In the genomic region with DNA sequence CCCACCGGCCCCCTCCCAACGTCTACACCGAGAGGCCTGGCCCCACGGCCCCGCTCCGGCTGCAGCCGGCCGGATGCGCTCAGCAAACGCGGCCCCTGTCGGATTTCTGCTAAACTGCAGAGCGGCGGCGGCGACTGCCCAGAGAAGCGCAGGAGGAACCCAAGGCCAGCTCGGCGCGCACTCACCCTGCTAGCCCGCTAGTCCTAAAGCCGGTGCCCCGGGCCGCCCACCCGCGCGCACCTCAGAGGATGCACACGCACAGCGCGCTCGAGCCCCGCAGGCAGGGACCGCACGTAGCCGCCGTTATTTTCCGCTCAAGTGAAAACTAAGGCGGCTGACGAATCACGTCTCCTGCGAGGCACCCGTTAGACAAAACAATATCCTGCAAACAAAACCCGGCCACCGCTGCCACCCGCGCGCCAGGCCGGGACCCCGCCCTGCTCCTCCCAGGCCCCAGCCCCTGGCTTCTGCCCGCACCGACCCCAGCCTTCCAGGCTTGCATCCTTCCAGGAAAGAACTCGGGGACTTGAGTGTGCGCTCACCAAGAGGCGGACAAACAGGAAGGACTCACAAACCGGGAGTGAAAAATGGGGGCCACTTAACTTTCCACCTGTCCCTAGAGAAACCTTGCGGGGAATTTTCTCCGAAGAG, we compare ENCODE assay signal across 9 mouse cellular contexts. TPM values are rescaled to one million over a fixed set of nuclear protein-coding genes. Genes with fewer than 3 reads are reported as not detected.
DNase-seq lines count a peak whose midpoint lies in the region; ATAC-seq lines count a peak whose summit lies in the region.
"Had no signal": no experiment of that assay in that cellular context is flagged by ENCODE, and none has a peak within 500 bp of the region (broad histone marks: within the 10 kb centered on the region; RNA-seq: fewer than 3 reads in every experiment).

No protein-coding gene starts in this region.

- WGBS in forebrain, embryonic 11.5 days, result under 1% methylated on average over 57 of the region's 57 CpGs
- WGBS in heart, embryonic 14.5 days, result under 1% methylated on average over 57 of the region's 57 CpGs
- under 1% methylated on average over 57 of the region's 57 CpGs for WGBS in liver, embryonic 15.5 days (ENCODE audit: insufficient replicate concordance)
- under 1% methylated on average over 57 of the region's 57 CpGs for WGBS in neural tube, embryonic 14.5 days

- peaks cover 11% of the 10 kb centered on the region; the same call in 1 of the 2 replicates for H3K4me1 ChIP-seq in forebrain, embryonic 11.5 days (replicated peaks; ENCODE audit: control insufficient read depth, insufficient read depth, low read length)
- H3K4me1 ChIP-seq in heart, embryonic 14.5 days (ENCODE audit: control insufficient read depth in 2 of 2, insufficient read depth in 2 of 2, low read length in 2 of 2), result peaks cover 9 to 12% of the 10 kb centered on the region in 2 experiments
- no peaks in the 10 kb centered on the region for H3K4me1 ChIP-seq in liver, embryonic 15.5 days (replicated peaks)
- peaks cover 17% of the 10 kb centered on the region for H3K4me1 ChIP-seq in neural tube, embryonic 14.5 days (ENCODE audit: control insufficient read depth, insufficient read depth, low read length)

- H3K36me3 ChIP-seq in forebrain, embryonic 11.5 days (ENCODE audit: control insufficient read depth, insufficient read depth, low read length), result no peaks in the 10 kb centered on the region
- no peaks in the 10 kb centered on the region for H3K36me3 ChIP-seq in heart, embryonic 14.5 days (ENCODE audit: control insufficient read depth, insufficient read depth, low read length)
- no peaks in the 10 kb centered on the region for H3K36me3 ChIP-seq in liver, embryonic 15.5 days (replicated peaks)
- H3K36me3 ChIP-seq in neural tube, embryonic 14.5 days (ENCODE audit: control insufficient read depth, insufficient read depth, low read length), result no peaks in the 10 kb centered on the region

- ATAC-seq in forebrain, embryonic 11.5 days (replicated peaks; ENCODE audit: low FRiP score), result peak; percentile 74
- peak; percentile 65; the same call in 1 of the 2 replicates for ATAC-seq in heart, embryonic 14.5 days (ENCODE audit: insufficient number of reproducible peaks, insufficient read depth, low FRiP score, low read depth)
- no peak for ATAC-seq in liver, embryonic 15.5 days (ENCODE audit: insufficient read depth)
- ATAC-seq in neural tube, embryonic 14.5 days (ENCODE audit: low read depth), result peak; percentile 77

- H3K9ac ChIP-seq in forebrain, embryonic 11.5 days (ENCODE audit: low read length), result peak overlapping the region; percentile 79
- H3K9ac ChIP-seq in heart, embryonic 14.5 days (ENCODE audit: low read length), result peak overlapping the region; percentile 77
- no peak overlapping the region for H3K9ac ChIP-seq in liver, embryonic 15.5 days
- H3K9ac ChIP-seq in neural tube, embryonic 14.5 days (replicated peaks; ENCODE audit: low read depth, low read length), result peak overlapping the region; percentile 72

- H3K4me2 ChIP-seq in forebrain, embryonic 11.5 days (ENCODE audit: low read depth, low read length, severe bottlenecking), result peak overlapping the region; percentile 98
- H3K4me2 ChIP-seq in heart, embryonic 14.5 days (ENCODE audit: low read length), result peak overlapping the region; percentile 94
- peak overlapping the region; percentile 57 for H3K4me2 ChIP-seq in liver, embryonic 15.5 days
- peak overlapping the region; percentile 96 for H3K4me2 ChIP-seq in neural tube, embryonic 14.5 days (ENCODE audit: low read depth, low read length)

- DNase-seq in left cerebral cortex, adult 18-20 months (ENCODE audit: low spot score in 2 of 2), result peak; percentile 72 to 74
- no peak for DNase-seq in left cerebral cortex, adult 11 months (ENCODE audit: low spot score)
- DNase-seq in forebrain, embryonic 11.5 days (ENCODE audit: low spot score), result peak; percentile 96
- peak; percentile 70 for DNase-seq in kidney, postnatal 14 days
- DNase-seq in thymus, postnatal 36 days, result peak; percentile 16 to 23

- no peaks in the 10 kb centered on the region for H3K9me3 ChIP-seq in forebrain, embryonic 11.5 days (ENCODE audit: control insufficient read depth, low read length)
- no peaks in the 10 kb centered on the region for H3K9me3 ChIP-seq in heart, embryonic 14.5 days (ENCODE audit: control insufficient read depth, low read length)
- no peaks in the 10 kb centered on the region for H3K9me3 ChIP-seq in liver, embryonic 15.5 days (replicated peaks)
- no peaks in the 10 kb centered on the region for H3K9me3 ChIP-seq in neural tube, embryonic 14.5 days (ENCODE audit: control insufficient read depth, low read length)

- H3K27me3 ChIP-seq in forebrain, embryonic 11.5 days (ENCODE audit: control insufficient read depth, insufficient read depth, low read length), result peaks cover 7% of the 10 kb centered on the region
- peaks cover 74% of the 10 kb centered on the region for H3K27me3 ChIP-seq in heart, embryonic 14.5 days (ENCODE audit: control insufficient read depth, insufficient read depth, low read length)
- peaks cover 93% of the 10 kb centered on the region for H3K27me3 ChIP-seq in liver, embryonic 15.5 days
- no peaks in the 10 kb centered on the region for H3K27me3 ChIP-seq in neural tube, embryonic 14.5 days (ENCODE audit: control insufficient read depth, insufficient read depth, low read length)

- H3K4me3 ChIP-seq in forebrain, embryonic 11.5 days (ENCODE audit: low read depth, low read length), result peak overlapping the region; percentile 55
- H3K4me3 ChIP-seq in heart, embryonic 14.5 days (ENCODE audit: control insufficient read depth in 1 of 2, insufficient read depth in 1 of 2, low read depth in 1 of 2, low read length in 2 of 2), result peak overlapping the region; percentile 65 to 70
- H3K4me3 ChIP-seq in liver, embryonic 15.5 days (replicated peaks), result peak overlapping the region; percentile 32
- peak overlapping the region; percentile 65 for H3K4me3 ChIP-seq in neural tube, embryonic 14.5 days (ENCODE audit: low read depth, low read length)

- peak overlapping the region; percentile 93 for H3K27ac ChIP-seq in forebrain, embryonic 11.5 days (ENCODE audit: low read depth, low read length)
- peak overlapping the region in 1 of 2 experiments; percentile 53; a peak in 3 of 4 replicates for H3K27ac ChIP-seq in heart, embryonic 14.5 days (replicated peaks in 1 of 2; ENCODE audit: control insufficient read depth in 1 of 2, insufficient read depth in 1 of 2, low read depth in 2 of 2, low read length in 2 of 2)
- H3K27ac ChIP-seq in liver, embryonic 15.5 days (replicated peaks), result no peak overlapping the region
- peak overlapping the region; percentile 89 for H3K27ac ChIP-seq in neural tube, embryonic 14.5 days (ENCODE audit: low read depth, low read length)
- H3K27ac ChIP-seq: macrophage had no signal

RNA-seq across cellular contexts. Expression of gene Zfp536, which starts 2.9 kb away (rescaled TPM):
- total RNA-seq in left cerebral cortex, adult 18-20 months (2021), result 10 to 100 TPM; 35.1 to 40.3 TPM
- 34.4 and 41.8 TPM in 2 replicates for polyA plus RNA-seq in forebrain, embryonic 11.5 days (2014; fragmentation: Nextera tagmentation; extraction: Ambion mirVana)
- 3.9 and 4.7 TPM in 2 replicates for polyA plus RNA-seq in heart, embryonic 14.5 days (2014; fragmentation: Nextera tagmentation; extraction: Ambion mirVana)
- polyA plus RNA-seq in liver, embryonic 15.5 days (2015; fragmentation: Nextera tagmentation; extraction: Ambion mirVana), result 0.07 TPM in 1 of 2 replicates, not detected in the other
- 45.7 and 54.9 TPM in 2 replicates for polyA plus RNA-seq in neural tube, embryonic 14.5 days (2014; fragmentation: Nextera tagmentation; extraction: Ambion mirVana)
- polyA plus RNA-seq: macrophage had no signal
